Mouse (Mus musculus): ENCODE measurements around the gene Gm21962.

The Gm21962 gene

DNA sequence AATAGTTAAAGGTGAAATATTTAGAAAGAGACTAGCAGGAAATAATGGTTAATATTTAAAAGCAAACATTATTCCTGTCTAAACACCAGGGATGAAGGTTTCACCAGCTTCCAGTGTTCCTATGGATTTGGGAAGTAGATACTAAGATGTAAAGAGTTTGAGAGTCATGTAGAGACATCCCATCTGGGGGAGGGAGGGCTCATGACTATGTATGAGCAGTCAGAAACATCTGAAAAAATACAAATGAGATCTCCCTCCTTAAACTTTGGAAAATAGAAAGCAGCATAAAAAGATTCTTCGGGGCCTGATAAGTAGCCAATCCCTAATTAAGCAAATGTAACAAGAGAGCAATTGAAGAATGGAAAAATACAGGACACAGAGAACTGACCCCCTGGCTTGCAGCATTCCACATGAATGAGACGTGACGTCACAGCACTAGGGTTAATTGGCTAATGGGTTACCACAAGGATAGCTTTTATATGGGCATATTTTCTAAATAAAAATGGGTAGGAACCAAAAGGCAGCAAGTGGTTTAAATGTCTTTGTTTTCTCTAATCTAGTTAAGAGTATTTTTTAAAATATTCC lies 45.3 kb downstream of the Gm21962 start:
- no peak for DNase-seq (ENCODE audit: low spot score in 2 of 2)

Measured in right cerebral cortex, postnatal 10 days (tissue).